Mouse (Mus musculus) heart, adult 9 months (tissue): Measurements from ENCODE around the gene Myoc.

Experiments used
- DNase-seq, 2 experiments: peaks; one replicate each; pipeline ENCODE4 v3.0.0; 2022; ENCODE audit warnings: low spot score in 2 of 2

Myoc gene

GRCm38 (mm10) chr1:162648416-162648815, 9.5 kb downstream of the Myoc start:
- no peak for DNase-seq

DNA sequence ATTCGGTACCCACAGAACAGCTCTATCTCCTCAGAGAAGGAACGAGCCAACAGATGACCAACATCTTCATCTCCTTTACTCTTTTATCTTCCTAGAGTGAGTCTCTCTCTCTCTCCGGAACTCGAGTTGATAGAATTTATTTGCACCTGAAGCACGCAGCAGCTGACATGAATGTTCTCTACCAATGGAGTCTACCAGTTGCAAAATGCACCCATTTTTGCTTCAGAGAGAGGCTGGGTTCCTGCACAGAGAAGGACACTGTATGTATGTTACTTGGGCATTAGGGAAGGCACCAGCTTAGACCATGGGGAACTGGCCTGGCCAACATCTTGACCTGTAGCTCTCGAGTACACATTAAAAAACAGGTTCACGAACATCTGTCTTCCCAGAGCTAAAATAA, 19.2 kb downstream of the Myoc start, which contains the start of gene Myocos:
Myocos (minus strand) TSS at position 101 of the 400 bp plus-strand sequence.
- no peak for DNase-seq

- DNase-seq = peak; percentile 41 to 69
These were observed 21.4 kb downstream of the Myoc start for GRCm38 (mm10) chr1:162660276-162660860.

- DNase-seq = peak; percentile 55 to 69
These were observed 26.0 kb downstream of the Myoc start for GRCm38 (mm10) chr1:162664826-162665475.

DNA sequence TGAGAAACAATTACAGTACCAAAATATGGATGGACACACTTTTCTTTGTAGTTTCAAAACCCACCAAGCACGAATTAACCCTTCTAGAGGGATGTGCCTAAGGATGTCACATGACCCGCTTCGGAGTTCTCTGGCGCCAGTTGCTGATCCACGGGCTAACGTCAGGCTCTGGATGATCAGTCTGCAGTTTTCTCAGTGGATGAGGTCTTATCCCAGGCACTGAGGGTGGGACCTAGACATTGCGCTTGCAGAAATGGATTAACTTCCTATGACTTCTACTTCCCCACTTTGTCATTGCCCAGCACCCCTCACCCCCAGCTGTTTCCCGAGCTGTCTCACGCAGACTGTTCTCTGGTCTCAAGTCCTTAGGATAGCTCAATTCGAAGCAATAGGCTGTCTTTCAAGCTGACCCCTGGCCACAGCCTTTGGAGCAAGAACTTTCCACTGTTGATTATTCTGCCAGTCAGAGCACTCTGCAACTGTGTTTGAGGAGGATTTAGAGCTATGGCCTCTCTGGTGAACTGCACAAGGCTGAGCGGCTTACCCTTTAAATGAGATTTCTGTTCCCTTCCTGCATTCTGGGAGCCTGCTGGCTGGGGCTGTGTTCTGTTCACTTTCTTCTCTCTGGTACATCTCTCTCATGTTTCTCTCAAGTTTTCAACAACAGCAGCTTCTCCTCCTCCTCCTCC, 26.7 kb downstream of the Myoc start:
- DNase-seq = no peak

DNA sequence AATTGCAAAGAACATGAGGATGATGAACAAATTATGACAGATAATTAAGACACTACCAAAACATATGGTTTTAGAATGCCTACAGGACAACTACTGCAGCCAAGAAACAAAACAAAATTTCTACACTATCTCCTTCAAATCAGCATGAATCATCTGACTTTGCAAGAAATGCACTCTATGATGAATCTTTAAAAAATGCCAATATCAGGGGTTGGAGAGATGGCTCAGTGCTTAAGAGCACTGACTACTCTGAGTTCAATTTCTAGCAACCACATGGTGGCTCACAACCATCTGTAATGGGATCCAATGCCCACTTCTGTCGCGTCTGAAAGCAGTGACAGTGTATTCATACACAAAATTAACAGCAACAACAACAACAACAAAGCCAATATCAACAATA, 54.8 kb downstream of the Myoc start:
- no peak for DNase-seq

DNA sequence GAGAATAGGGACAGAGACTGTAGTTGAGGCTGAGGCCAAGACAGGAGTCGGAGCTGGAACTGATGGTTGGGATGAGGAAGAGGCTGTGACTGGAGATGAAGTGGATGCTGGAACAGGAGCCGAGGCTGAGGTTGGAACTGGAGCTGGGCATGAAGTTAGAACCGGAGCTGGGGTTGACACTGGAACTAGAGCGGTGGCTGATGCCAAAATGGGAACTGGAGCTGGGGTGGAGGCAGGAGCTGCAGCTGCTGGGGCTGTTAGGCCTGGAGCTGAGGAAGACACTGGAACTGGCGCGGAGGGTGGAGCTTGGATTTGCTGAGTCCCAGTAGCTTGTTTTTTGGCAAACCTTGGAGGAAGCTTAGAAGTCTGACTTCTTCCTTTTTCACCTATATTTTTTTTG, 58.9 kb downstream of the Myoc start:
- no peak for DNase-seq
